Mouse (Mus musculus) megakaryocyte-erythroid progenitor cell, adult 5-6 weeks (primary cell): ENCODE data around the gene Cavin2. TPM values are rescaled to one million over a fixed set of nuclear protein-coding genes. Genes with fewer than 3 reads are reported as not detected.

Source experiments
- ATAC-seq: replicated peaks from 2 replicates; pipeline ENCODE4 v1.8.0; 2016; ENCODE audit warnings: mild to moderate bottlenecking, inconsistent platforms; ENCODE audit not compliant: severe bottlenecking, poor library complexity, low FRiP score, low TSS enrichment
- total RNA-seq, 2 experiments: library from RNA; stranded (forward) in 1 of 2; stranded (reverse) in 1 of 2; fragments of 200-1000, 215-1000 nt in 1 of 2; fragments of >200 nt in 1 of 2; fragmentation: Nextera tagmentation in 1 of 2; gene quantifications; 2 replicates each; pipeline ENCODE4 v1.2.3; 2014 to 2017

The Cavin2 gene
- total RNA-seq, 2 experiments from 2014 or later, result 0.70 to 7.1 TPM

- peak; percentile 22; the same call in 1 of the 2 replicates for ATAC-seq
These were observed 11.5 kb downstream of the Cavin2 start for GRCm38 (mm10) chr1:51300295-51300930.

DNA sequence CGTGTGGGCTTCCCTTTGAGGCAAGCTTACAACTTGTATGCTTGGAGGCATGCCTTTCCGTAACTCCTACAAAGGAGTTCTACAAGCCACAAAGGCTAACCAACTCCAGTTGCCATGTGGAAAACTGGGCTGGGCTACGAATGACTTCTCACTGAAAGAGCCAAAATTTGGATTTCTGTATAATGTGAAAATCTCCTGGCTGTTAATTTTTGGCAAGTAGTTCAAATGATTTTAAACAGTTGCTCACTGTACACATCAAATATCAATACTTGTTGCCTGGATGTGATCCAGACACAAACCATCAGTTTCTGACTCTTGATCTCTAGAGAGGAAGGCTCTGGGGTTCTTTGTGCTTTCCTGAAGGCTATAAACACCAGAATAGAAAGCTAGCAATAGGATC, 18.1 kb downstream of the Cavin2 start:
- ATAC-seq, result no peak

DNA sequence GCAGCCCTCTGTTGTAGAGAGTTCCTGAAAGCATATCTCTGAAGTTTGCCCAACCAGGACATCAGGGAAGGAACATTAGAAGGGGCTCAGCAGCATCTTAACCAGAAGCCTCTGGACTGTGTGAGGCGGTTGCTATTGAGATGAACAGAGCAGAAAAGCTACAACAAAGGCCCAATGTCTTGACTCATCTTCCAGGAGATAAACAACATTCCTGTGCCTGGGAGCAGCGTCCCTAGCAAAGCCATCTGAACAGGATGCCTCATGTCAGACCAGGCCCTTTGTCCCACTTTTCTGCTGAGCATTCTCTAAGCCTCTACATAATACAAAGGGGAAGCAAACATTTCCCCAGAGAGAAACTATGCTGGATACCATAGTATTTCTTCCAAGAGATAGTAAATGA, 26.6 kb downstream of the Cavin2 start:
- no peak for ATAC-seq

- ATAC-seq, result no peak
These were observed 34.6 kb downstream of the Cavin2 start for GRCm38 (mm10) chr1:51323506-51323905.

DNA sequence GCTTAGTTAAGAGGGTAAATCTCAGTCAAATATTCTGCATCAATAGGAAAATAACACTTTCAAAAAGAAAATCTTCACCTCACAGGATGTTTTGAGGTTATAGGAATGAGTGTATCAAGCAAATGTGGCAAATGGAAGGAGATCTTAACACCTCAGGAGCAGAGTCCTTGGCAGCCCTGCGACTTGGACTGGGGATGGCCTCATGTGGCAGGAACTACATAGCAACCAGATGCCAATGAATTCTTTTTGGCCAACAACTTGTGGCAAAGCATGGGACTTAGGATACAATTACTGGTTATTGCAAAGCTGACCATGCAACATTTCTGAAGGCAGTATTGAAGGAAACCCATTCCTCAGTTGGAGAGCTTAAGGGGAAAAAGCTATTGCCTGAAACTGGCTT, 39.6 kb downstream of the Cavin2 start:
- no peak for ATAC-seq

- ATAC-seq, result no peak
These were observed 44.1 kb downstream of the Cavin2 start for GRCm38 (mm10) chr1:51332986-51333385.

- ATAC-seq, result peak; percentile 83
These were observed 44.8 kb downstream of the Cavin2 start for GRCm38 (mm10) chr1:51333557-51334285.

DNA sequence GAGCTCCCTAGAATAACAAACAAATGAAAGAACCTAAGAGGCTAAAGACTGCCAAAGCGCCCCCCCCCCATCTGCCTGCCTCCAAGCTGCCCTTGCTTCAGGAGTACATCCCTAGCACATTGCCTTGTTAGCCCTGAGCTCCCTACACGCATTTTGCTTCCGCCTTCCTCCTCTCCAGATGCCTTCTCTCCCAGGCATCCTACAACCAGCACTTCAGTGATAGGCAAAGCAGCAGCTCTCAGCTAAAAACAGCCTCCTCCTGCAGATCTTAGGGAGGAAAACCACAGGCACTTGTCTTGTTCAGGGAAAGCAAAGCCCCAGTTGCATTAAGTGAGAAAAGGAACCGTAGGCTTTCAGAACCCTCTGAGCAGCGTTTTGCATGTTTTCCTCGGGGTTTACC, 45.4 kb downstream of the Cavin2 start:
- ATAC-seq, result peak; percentile 20; the same call in 1 of the 2 replicates

DNA sequence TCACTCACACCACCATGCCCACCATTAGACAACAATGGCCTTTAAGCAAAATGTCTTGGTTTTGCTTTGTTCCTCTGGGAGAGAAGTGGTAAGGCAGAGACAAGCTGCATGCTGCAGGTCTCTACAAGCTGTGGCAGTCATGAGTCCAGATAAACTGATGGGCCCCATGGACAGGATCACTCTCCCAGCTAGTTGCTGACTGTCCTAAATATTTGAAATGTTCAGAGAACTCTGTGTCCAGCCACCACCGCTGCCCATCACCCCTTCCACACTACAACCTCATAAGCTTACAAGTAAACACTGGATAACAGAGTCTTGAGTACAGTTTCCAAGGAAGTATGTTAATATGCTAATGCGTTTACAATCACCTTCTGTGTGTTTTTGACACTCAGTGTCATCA, 46.2 kb downstream of the Cavin2 start:
- no peak for ATAC-seq

DNA sequence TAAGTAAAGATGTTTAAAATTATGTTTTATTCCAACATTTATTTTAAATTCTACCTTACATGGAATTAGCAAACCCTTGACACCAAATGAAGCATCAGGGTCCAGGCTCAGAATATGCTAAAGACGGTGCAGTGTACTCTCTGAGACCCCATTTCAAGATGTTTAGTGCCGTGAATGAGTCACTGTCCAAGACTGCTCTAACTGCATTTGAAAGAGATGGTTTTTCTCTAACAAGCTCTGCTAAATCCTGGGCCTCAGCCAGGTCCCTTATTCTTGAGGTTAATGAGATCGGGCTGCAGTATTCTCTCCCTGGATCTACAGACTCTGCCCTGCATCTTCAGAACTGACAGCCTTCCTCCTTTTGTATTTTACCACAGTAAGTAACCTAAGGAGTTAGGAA, 55.2 kb downstream of the Cavin2 start:
- no peak for ATAC-seq

- no peak for ATAC-seq
These were observed 58.7 kb downstream of the Cavin2 start for GRCm38 (mm10) chr1:51347596-51347995.

DNA sequence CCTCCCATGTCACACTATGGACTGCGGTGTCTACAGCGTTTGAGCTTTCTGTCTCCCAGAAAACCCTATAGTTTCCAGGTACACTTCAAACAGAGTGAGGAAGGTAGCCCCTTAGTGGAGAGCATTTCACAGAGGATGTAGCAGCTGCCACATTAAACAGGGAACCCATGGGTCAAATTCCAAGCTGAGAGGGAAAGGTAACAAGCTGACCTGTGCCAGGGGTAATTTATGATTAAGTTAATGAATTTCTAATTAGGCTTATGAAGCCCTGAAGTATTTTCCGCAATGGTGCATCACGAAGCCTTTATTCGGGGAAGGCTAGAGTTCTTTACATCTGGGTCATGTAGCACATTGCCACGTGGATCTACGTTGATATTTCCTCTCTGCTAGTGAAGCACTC, 59.7 kb downstream of the Cavin2 start:
- ATAC-seq, result no peak

GRCm38 (mm10) chr1:51349291-51349967, 60.5 kb downstream of the Cavin2 start:
- ATAC-seq, result no peak

Other genes starting within 250 kb of the Cavin2 start
- 6.1 and 7.1 TPM in 2 replicates for gene Nabp1, start 189.3 kb downstream of the Cavin2 start, total RNA-seq (2014; fragmentation: Nextera tagmentation)
- gene Nabp1, start 189.3 kb downstream of the Cavin2 start, total RNA-seq (2017), result 32.2 and 36.0 TPM in 2 replicates